Mouse (Mus musculus) fat pad, adult 2 months (tissue): Measurements from ENCODE around the gene Rhag.

Experiments
- DNase-seq: peaks from one replicate; pipeline ENCODE4 v3.0.0-alpha.2; 2011; ENCODE audit warnings: low read depth, low spot score; ENCODE audit errors: extremely low read depth

Rhag gene

DNA sequence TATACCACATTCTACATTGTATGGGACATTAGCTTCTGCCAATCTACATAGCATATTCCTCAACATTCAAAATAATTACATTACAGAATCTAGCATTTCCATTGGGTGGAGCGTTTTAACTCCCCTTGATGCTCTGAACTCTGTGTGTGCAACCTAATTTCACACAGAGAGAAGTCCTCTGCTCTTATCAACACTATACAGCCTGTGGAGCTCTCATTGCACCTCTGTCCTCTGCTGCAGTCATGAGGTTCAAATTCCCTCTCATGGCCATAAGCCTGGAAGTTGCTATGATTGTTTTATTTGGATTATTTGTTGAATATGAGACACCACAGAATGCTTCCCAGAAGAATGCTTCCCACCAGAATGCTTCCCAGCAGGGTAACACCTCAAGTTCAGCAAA lies at the start of gene Rhag:
Gene Rhag, plus strand, starts transcription at position 193 of the 400 bp plus-strand sequence.
- DNase-seq = no peak

DNA sequence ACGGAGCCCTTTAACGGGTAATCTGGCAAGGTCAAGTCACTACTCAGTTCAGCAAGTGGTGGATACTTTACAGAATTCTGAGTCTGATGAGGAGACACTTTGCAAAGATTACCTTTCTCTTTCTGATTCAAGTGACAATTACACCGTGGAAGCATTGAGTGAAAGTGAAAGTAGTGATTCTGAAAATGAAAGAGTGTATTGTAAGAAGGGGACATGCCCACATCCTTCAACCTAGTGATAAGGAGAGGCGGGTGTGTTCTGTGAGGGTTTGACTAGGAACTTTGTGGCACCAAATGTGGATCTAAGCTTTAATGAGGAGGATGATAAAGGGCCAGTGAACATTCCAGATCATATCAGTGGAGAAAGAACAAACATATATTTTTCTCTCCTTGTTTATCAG lies 47.3 kb upstream of the Rhag start:
- DNase-seq = no peak

DNA sequence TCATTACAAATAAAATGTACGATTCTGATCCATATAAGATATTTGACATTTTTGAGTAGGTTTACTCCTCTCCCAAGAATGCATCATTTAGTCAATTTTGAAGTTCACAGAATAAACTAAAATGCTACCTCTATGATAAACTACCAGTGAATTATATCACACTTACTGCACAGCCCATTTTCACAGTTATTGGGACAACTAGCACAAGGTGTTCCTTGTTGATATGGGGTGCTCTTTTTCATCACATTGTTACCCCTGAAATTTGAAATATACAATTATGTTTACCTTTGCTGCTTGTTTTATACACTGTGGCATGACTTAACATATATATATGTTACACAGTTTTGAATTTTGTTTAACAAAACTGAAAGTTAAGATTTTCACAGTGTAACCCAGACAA lies 43.8 kb upstream of the Rhag start:
- DNase-seq = no peak

DNA sequence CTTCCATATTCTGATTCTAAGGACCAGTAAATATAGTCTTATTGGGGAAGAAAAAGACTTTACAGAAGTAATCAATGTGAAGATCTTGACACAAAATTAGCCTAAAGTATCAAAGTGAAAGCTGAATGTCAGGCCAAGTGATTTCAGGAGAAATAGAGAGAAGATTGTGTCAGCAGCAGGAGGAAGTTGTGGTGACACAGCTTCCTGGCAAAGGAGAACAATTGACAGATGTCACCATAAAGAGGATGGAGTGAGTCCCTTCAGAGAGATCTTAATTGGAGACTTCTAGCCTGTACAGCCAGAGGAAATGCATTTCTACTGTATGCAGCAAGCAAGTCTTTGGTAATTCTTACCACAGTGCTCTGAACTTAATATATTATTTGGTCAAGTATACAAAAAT lies 21.0 kb upstream of the Rhag start:
- DNase-seq = no peak

DNA sequence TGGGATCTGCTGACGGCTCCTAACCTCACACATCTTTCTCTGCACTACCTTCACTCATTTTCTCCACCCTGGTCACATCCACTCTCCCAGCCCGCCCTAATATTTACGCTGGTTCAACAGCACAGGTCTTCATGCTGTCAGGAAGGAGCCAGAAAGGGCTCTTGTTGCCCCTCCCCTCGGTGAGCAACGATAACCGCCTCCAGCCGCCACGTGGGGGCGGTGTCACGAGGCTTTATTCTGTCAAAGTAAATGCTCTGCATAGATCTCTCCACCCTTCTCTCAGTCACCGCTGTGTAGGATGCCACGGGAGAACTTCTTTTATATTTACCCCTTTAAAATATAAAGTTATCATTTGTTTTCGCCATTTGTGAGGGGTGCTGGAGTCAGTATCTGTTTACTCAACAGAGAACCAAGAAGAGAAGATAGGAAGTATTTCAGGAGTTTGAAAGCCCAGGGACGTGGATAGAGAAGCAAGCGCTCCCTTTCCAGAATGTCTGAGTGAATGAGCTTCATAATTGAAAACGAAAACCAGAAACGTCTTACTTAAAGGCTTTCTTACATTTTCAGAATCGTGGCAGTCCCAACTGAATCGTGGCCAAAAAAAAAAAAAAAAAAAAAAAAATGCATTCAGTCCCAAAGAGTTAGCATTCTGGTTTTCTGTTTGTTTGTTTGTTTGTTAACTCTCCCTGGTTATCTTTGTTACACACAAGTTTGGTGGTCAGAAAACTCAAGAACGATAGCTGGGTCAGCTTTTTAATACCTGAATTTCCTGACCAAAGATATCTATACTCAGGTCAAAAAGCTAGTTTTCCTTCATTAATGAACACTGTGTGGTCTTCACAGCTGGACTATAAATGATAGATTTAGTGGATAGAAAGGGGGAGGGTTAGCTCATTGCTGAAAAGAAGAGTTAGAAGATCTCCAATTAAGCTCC lies 16.7 kb upstream of the Rhag start:
- no peak for DNase-seq

DNA sequence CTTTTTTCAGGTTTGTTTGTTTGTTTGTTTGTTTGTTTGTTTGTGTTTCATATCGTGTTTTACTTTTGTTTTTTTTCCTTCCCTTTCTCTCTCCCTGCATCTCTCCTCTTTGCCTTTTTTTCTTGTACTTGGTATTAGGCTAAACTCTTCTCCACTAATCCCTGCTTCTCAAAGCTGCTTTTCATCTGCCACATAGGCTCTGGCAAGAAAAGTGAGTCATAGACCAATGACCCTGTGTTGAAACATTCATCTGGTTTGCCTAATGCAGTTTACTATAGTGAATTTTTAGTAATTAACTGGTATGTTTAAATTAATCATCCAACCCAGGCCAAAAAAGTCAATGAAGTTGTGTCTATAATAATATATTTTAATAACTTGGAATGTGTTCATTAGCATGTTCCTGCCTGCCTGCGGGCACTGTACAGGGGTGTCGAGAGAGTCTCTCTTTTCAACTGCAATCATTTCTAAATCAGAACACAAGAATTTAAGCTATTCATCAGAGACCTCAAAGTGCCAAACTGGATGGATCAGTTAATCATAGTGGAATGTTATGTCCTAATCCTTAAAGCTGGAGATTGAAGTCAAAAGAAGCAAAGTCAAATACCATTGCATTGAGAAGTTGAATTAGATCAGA lies 8.1 kb upstream of the Rhag start:
- peak; percentile 21 for DNase-seq

DNA sequence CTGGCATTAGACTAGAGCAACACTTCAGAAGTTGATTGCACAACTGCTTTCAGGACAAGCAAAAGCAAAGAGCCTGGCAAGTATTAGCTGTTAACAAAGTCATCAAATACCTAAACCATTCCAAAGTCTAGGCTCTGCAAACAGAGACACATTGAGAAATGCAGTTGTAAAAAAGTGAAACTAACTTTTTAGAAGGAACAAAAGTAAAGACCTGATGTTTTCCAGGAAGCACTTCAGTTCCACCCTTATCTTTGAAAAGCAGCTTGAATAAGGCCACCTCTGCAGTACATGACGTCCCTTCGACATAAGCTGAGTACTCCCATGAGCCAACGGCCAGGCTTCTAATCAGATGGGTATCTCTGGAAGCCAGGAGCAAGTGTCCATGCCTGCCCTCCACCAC lies 4.4 kb upstream of the Rhag start:
- DNase-seq = peak; percentile 23

DNA sequence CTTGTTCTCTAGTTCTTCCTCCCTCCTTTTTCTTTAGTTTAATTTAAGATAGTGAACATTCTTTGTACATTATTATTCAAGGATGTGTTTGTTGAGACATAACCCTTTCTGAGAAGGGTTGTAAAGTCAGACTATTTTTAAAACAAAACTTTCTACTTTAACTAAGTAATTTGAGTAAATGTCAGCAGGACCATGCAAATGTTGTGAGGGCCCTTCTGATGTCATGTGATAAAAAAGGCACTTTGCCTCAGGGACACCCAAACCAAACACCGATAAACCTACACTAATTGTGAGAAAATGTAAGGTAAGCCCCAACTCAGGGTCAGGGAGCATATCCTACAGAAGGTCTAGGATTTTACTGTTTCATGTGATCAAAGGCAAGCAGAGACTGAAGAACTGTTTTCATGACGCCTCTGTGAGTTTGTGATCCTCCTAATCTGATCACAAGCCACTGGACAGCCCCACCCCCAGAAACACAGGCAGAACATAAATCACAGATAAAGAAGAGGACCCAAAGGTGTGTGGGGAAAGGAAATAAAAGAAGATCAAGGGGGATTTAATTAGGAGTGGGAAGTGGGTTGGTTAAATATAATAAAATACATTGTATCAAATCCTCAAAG lies 3.9 kb upstream of the Rhag start, which contains the start of gene Crisp2:
Gene Crisp2, minus strand, starts transcription at position 51 of the 620 bp plus-strand sequence.
- DNase-seq = no peak

DNA sequence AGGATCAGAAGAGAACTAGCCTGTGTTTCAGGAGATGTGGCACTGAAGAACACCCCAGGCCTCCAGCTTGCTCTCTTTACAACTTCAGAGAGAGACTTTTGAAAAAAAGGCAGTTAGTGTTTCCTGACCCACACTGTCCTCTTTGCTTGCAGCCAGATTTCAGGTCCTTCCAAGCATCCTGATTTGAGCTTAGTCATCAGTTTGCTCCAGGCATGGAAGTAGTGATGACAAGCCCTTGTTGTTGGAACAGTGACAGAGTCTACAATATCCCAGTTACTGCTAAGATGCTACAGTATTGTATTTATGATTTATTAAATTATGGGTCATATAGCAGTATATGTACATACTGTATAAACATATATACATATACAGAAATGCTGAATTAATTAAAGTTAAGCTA lies 2.9 kb upstream of the Rhag start:
- no peak for DNase-seq

DNA sequence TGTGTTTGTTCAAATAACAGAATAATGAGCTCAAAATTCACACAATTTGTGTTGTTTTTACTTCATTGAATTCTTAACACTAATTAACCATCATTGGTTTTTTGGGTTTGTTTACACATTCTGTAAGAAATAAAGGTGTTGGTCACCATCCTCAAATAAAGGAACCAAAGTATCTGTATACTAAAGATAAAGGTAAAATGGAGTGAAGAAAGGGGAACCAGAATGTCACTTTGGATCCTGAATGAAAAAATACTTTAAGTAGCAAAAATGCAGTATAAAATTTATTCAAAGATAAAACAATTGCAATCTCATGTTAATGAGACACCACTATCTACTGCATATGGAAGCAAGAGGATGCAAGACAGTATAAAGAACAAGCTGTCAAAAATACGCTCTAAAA lies 634 bp downstream of the Rhag start:
- no peak for DNase-seq

DNA sequence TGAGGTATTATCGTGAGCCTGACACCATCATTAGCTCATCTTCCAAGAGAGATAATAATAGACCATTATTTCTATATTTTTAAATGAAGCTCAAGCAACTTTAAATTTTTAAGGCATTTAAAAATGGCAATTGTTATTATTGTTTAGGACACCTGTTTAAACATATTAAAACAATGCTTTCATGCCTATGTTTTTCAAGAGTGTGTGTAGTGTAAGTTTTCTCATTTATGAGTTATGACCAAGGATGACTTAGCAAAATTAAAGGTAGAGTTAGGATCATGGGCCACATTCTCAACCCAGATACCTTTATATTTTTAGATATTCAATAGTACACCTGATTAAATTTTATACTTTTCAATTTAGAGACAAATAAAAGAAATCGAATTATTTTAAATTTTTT lies 1.3 kb downstream of the Rhag start:
- no peak for DNase-seq

DNA sequence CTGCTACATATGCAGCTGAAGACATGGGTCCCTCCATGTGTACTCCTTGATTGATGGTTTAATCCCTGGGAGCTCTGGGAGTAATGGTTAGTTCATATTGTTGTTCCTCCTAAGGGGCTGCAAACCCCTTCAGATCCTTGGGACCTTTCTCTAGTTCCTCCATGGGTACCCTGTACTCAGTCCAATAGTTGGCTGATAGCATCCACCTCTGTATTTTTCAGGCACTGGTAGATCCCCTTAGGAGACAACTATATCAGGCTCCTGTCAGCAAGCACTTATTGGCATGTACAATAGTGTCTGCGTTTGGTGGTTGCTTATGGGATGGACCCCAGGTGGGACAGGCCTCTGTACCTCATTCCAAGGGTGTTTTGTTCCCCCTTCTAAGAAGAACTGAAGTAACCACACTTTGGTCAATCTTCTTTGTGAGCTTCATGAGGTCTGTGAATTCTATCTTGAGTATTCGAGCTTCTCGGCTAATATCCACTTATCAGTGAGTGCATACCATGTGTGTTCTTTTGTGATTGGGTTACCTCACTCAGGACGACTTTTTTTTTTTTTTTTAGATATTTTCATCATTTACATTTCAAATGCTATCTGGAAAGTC lies 6.5 kb downstream of the Rhag start:
- DNase-seq = no peak

DNA sequence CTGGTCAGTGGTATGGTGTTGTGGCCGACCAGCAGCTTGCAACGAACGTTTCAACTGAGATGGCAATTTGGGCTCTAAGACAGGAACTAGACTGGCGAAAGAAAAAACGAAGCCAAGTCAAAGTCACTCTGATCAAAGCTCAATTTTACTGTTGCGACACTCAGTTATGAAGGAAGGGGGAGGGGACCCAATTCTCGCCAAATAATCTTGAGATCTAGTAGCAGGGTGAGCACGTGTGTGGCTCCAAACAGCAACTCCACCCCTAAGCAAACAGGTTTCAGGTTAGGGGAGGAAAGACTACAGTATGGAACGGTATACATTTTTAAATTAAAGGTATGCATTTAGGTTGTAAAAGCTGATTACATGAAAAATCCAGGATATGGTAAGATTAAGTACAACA lies 10.6 kb downstream of the Rhag start:
- DNase-seq = no peak

DNA sequence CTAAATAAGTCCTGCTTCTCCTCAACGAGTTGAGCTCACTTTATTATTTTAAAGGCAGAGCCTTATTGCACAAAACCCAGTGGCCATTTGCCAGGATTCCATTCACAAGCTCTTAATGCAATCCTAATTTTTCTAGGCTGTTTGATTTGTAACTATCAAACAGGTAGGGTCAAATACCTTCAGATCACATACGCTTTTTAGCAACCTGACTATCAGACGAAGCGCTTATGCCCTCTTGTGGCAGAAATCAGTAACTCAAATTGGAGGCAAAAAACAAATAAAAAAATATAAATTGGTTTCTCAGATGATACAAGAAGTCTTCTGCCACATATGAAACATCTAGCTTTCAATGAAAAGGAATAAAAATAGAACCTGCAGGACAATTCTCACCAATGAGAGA lies 12.9 kb downstream of the Rhag start:
- peak; percentile 16 for DNase-seq

DNA sequence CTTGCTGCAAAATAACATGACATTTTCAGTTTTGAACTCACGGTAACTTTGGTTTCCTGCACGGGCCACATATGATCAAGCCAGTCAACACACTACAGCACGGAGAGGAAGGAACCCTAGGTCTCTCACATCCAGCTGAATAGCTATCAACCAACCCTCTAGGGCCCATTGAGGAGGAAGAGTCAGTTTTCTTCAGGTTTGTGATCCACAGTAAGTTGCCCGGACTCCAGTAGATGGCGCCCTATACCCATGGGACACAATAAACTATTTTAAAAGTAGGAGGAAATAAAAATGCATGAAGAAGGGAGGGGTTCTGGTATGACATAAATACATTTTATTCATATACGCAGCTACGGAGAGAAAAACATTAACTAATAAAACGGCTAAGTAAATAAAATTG lies 13.6 kb downstream of the Rhag start:
- DNase-seq = no peak

DNA sequence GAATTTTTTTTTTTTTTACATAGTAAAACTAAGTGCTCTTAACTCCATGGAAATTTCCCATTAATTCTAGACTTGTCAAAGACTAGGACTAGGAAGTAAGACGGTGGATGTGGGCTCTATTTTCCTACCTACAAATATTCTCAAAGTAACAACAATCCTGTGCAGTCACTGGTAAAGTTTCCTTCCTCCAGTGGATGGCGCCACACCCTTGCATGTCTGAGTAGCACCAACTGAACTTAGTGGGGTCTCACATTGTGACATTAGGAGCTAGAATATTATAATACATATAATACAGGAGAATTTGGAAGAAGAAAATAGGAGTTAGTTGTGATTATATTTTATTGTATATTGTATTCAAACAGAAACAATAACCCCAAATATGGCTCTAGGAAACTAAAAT lies 20.9 kb downstream of the Rhag start:
- DNase-seq = no peak

DNA sequence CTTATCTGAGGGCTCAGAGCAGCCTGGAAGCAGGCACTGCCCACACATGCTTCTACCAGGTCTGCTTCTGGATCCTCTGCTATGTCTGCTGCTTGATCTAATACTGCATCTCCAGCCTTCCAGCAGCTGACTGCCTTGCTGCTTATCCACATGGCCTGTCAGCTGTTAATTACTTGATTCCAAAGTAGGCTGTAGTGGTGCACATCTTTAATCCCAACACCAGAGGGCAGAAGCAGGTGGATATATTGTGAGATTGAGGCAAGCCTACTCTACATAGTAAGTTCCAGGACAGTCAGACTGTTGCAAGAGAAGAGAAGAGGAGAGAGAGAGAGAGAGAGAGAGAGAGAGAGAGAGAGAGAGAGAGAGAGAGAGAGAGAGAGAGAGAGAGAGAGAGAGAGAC lies 26.4 kb downstream of the Rhag start:
- DNase-seq = no peak

DNA sequence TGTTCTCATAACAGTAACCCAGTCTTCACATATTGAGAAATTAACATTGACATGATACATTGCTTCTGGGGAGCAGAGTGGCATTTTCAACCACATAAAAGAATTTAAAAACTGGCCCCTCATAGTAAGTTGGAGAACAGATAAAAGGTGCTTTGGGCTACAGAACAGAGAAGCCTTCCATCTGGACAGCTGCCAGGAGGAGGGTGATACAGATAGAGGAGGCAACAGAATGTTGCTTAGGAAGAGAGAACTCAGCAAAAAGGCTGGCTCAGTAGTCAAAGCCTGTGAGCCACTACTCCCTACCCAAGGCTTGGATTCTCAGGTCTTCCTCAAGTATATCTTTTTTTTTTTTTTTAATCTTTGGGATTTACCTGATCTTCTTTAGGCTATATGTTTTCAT lies 44.1 kb downstream of the Rhag start:
- no peak for DNase-seq

DNA sequence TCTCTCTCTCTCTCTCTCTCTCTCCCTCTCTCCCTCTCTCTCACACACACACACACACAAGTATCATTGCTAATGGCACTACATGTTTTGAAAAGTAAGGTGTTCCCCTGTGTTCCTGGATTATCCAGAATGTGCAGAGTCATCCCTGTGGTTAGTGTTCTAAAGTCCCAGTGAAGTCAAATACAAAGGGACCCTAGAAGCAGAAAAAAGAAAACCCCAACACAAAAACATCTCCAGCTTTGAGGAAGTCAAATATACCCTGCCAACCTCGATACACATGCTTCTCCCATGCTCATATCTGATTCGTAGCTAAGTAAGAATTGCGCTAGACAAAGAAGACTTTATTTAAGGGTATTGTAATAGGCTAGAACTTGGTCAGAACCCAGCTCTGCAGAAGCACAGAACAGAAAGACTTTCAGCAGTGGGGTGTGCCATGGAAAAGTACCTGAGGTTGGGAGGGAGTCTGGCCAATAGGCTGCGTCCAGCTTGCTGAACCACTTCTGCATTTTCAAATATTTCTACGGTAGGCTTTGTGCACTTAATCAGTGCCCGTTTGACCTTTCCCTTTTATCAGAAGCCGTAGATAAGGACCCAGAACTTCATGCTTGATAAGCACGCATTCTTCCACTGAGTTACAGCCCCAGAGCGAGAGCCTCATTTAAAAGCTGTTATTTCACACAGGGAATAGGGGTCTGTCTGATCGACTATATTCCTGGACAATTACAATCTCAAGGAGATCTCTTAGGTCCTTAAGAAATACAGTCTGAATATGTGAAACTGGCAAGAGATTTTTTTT lies 58.2 kb downstream of the Rhag start:
- DNase-seq = no peak

DNA sequence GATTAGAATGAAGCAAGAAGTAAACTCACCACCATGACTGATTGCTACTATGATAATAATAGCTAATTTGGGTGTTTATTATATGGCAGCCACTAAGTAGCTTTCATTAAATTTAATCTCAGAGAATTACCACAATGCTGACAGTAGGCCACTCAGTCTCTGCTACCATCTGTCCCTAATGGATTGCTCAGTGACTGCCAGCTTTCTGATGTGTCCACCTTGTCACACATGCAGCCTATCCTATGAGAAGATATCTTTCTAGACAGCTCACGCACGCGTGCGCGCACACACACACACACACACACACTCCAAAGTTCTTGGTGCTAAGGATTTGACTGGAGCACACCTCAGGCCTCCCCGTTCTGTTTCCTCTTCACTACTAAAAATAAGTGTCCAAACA lies 61.7 kb downstream of the Rhag start:
- no peak for DNase-seq

DNA sequence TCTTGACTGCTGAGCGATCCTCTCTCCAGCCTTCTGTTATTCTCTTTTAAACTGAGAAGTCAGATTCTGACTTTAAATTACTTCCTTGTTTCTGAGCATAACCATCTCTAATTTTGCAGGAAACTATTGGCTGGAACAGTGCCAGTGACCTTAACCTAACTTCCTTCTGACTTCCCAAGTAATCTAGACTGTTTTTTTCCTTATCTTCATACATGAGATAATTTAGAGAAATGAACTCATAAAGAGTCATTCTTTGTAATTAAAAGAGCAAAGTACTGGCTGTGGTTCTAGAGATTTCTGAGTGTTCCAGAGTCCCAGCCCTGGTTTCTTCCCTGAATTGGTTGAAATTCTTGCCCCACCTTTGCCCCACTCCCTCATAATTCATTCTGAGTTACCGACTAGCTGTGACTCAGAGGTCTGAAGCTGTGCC lies 62.7 kb downstream of the Rhag start:
- DNase-seq = no peak
